Mouse (Mus musculus) Muller cell, postnatal 12 days (primary cell): ENCODE measurements around the gene Zc3h14.

ENCODE experiments used
- DNase-seq: peaks from one replicate; pipeline ENCODE4 v3.0.0-alpha.2; 2015; ENCODE audit errors: inconsistent ontology term

Gene Zc3h14

DNA sequence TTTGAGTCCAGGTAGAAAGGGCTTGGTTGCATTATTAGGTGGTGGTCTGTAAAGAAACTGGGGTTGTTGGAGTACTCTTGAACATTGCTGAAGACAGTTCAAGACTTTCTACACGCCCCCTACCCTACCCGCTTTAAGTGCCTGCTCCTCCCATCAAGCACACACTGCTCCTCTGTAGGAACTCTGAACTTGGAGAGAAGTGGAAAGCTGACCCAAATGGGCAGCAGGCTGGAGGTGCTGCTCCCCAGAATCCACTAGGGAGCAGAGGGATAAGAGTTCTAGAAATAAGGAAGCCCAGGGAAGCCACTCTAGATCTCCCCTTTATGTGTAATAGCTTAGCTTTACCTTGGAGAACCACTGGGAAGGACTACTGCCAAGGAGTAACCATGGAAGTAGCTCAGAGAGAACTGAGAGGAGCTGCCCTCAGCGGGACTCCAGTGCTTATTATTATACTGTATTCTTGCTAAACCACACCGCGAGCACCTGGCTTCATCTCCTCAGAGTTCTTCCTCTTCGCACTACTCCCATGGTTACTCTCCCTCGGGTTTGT lies 8.9 kb upstream of the Zc3h14 start:
- DNase-seq: peak; percentile 33

DNA sequence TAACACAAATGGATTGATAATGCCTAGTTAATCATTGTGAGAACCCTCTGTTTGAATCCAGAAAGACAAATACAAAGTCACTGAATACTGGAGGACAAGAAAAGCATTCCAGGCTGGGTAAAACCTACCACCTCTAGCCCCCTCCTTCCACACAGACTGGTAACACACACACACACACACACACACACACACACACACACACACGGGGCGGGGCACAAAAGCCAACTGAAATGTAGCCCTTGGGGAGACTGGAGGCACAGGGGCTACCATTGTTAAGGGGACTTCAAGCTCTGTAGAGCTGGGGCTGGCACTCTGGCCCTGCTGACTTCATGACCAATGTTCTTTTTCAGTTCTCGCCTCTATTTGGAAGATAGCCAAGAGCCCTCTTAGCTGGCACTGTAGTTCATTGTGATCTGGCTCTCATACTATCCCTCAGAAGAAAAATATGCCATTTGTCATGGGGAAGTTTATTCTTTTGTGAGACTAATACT lies 5.7 kb upstream of the Zc3h14 start:
- peak; percentile 82 for DNase-seq

DNA sequence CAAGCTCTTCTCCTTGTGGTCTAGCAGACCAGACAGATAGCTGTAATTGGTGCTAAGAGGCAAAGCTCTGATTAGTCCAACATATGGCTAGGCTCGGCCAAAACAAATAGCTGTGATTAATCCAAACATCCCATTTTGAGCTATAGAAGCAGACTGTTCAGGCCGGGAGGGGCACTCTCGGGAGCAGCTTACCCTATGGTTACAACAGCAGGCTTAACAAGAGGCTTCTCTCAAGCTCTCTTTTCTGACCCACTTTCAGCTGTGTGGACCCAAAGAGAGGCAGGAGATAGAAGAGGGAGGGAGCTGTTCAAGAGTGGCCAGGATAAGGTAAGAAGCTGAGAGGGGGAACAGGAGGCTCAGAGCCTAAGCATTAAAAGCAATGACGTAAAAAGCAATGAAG lies 1.1 kb upstream of the Zc3h14 start:
- no peak for DNase-seq

DNA sequence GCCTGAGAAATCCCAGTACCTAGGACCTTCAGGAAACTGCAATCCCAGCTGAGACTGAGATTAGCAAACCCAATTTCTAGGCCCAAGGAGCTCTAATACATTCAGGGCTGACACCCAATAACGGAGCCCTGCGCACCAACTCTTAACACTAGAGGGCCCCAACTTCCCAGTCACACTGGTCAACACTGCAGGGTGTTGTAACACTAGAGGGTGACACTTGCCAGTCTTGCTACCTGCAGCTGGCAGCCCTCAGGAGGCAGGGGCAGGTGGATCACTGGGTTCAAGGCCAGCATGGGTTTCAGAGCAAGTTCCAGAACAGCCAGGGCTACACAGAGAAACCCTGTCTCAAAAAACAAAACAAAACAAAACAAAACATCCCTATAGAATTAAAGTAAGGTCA lies 633 bp upstream of the Zc3h14 start:
- DNase-seq: peak; percentile 37

DNA sequence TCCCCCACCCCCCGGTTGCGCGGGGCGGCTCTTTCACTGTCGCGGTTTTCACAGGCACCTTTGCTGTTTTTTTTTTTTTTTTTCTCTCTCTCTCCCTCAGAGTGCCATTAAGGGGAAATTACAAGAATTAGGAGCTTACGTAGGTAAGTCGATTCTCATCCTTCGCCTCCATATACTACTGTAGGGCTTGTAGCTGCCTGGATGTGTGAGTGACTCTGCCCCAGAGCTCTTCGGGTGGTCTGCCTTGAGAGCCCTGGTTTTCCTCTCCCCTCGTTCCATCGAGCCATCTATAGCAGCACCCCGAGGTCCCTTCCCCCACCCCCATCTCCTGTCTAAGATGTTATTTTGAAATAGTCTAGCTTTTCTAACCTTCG lies 603 bp downstream of the Zc3h14 start:
- DNase-seq: no peak

DNA sequence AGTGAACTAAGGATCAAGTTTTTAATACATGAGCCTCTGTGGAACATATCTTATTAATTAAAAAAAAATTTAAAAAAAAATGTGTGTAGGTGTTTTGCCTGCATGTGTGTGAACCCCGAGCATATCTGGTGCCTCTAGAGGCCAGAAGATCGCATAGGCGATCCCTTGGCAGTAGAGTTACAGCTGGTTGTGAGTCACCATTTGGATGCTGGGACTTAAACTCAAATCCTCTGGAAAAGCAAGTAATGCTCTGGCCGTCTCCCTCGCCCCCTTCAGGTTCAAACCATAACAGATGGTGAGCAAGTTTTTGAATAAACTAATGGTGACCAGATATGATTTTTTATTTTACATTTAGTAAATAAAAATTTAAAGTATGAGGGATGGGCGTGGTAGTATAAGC lies 10.9 kb downstream of the Zc3h14 start:
- DNase-seq: no peak

DNA sequence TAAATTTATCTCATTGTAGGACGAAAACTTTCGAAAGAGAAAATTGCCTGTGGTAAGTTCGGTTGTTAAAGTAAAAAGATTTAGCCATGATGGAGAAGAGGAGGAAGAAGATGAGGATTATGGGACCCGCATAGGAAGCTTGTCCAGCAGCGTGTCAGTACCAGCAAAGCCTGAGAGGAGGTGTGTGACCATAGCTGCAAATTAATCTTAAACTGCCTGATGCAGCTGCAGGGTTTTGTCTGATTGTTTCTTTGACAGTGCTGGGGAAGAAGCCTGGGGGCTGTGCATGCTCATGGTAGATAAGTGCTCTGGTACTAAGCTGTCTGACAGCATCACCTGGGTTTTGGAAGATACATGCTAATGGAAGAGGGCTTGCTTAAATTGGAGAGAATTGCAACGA lies 12.9 kb downstream of the Zc3h14 start:
- DNase-seq: no peak

DNA sequence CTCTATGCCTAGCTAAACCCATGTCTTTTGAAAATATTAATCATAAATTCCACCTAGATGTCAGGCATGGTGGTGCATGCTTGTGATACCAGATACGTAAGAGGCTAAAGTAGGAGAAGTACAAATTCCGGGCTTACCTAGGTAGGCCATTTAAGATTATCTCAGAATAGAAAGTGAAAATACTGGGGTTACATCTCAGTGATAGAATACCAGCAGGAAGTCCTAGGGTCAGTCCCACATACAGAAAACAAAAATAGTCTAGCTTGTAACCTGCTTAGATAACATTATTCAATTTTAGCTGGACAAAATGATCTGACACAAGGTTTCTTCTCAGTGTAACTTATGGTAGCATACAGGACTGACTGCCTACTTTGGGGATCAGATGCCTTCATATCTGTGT lies 19.5 kb downstream of the Zc3h14 start:
- DNase-seq: no peak

DNA sequence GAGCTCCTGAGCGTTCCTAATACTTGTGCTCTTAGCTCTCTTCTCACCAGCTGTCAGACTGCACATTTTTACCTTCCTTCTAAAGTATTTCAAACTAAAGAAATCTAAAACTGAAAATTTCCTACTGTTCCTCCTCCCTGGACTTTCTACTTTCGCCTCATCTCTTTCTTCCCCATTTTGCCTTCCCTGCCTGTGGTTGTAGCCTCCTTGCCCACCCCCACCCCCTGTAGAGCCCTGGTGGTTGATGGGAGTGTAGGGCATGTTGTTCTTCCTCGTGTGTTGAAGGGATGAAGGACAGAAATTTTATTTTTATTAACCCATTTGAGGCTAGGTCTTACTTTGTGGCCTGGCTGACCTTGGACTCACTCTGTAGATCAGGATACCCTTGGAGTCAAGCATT lies 30.7 kb downstream of the Zc3h14 start:
- no peak for DNase-seq

DNA sequence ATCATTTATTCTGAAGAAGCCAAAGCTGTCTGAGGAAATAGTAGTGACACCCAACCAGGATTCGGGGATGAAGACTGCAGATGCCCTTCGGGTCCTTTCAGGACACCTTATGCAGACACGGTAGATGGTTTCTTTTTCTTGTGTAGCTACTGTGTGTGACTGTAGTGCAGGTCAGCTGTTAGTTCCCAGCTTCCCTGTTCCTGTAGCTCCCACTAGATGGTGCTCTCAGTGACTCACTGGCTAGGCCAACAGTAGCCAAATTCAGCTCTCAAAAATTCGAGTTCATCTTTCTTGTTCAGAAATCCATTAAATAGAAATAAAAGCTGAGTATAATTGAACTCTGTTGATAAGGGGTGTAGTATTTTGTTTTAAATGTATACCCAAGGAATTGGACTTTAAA lies 32.4 kb downstream of the Zc3h14 start:
- no peak for DNase-seq

DNA sequence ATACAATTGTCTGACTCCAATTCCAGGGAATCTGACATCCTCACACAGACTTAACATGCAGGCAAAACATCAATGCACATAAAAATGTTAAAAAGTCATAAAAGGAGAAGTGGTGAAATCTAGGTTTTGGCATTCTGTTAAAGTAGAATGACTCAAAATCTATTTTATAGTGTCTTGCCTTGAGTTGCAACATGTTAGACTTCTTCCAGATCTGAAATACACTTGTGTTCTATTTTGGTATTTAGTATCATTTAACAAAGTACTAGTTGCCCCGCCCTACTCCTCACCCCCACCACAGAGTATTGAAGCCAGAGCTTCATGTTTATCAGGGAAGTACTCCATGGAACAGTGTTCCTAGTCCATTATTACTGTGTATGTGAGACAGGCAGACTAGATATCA lies 37.5 kb downstream of the Zc3h14 start:
- DNase-seq: no peak

DNA sequence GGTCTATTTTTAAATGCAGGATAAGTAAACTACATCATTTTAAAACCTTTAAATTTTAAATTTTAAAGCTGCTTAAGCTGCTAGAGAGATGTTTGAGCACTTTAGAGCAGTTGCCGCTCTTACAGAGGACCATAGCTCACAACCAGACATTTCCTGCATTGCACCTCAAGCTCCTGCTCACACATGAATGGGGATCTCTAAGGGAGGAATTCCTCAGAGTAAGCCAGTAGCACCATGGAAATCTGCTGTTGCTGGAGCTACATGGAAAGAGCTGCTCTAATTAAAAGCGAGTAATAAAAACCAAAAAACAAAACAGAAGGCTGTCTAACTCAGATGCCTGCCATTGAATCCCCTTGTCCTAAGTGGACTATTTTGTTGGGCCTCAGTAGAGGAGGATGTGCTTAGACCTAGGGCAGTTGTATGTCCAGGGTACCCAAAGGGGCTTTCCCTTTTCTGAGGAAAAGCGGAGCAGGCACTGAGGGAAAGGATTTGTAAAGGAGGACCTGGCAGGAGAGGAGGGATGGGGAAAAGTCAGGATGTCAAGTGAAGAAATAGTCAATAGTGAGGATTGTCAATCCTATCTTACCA lies 49.1 kb downstream of the Zc3h14 start:
- no peak for DNase-seq

DNA sequence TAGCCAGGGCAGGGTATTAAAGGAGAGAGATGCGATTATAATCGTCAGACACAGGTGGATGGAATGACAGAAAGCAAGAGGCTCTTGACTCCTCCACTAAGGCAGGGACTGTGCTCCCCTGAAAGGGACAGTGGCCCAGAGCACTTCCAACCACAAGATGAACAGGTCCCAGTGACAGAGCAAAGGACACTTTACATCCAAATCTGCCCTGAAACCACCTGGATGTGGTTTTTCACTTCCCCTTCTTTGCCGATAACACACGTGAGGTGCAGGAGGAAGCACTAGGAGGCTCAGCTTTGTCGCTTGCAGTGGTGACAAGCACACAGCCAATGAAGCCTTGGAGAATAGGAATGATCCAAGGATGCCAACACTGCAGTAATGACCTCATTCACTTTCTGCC lies 53.6 kb downstream of the Zc3h14 start:
- no peak for DNase-seq

DNA sequence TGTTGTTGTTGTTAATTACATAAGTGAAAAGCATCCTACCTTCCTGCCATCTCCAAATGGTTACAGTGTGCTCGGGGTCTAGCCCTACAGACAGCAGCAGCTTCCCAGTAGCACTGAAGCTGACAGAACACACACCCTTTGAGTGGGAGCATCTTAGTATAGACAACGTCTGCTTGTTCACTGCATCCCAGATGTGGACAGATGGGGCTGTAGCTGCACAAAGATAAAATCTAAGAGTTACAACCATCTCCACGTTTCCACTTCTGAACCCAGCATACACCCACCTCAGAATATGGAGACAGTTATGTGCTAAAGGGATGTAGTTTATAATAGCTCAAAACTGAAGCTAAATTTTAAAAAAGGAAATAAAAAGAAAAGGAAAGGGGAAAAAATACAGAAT lies 55.5 kb downstream of the Zc3h14 start:
- no peak for DNase-seq

DNA sequence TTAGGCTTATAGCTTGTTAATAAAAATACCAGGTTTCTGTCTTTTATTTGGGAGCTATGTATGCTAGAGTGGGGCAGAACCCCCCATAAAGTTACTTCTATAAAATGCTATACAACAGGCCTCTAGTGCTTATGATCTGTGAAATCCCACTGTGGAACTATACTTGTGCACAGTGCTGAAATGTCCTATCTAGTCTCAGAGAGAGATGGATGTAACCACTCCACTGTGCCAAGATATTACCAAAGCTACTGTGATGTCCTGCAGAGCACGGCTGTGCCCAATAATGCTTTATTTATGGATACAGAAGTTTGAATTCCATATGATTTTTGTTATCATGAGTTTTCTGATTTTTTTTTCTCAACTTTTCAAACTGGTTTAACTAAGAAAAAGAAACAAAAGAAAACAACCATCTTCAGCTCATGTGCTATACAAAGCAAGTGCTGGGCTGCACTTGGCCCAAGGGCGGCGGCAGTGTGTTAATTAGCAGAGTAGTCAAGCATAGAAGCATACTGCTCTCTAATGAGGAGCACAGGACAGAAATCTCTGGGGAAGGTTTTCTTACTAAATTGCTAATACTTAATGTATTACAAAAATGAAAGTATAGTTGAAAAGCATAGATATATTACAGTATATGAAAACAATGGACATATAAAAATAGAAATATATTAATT lies 57.4 kb downstream of the Zc3h14 start:
- DNase-seq: no peak

DNA sequence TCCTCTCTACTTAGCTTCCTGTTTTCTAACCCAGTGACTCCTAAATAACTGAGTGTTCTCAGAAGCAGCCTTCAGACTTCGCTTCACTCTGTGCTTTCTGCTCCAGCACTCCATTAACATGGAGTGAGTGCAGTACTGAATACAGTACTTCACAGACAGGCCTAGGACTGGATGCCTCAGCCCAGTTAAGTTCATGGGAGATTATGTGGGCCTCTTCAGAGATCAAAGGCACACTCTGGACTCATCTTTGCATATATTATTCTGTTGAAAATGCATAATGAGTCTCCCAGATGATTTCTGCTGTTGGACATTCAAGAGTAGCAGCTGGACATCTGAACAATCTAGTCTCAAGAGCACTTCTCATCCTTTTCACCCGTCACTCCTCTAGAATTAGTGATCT lies 74.0 kb downstream of the Zc3h14 start:
- no peak for DNase-seq

DNA sequence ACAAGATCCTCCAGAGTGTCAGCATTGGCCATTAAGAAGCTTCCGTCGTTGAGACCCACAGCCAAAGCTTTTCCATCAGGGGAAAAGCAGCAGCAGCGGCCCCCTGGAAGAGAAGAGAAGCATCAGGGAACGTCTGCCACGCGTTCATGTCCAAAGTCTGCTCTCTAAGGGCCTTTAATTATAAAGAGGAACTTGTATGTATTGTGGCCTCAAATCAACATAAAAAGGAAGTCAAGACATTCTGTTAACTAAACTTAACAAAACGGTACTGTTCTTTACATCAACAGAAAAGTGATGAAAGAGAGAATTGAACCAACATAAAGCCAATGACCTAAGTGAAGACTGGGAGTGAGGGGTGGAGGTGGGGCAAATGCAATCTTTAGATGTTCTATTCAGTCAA lies 84.4 kb downstream of the Zc3h14 start:
- no peak for DNase-seq

DNA sequence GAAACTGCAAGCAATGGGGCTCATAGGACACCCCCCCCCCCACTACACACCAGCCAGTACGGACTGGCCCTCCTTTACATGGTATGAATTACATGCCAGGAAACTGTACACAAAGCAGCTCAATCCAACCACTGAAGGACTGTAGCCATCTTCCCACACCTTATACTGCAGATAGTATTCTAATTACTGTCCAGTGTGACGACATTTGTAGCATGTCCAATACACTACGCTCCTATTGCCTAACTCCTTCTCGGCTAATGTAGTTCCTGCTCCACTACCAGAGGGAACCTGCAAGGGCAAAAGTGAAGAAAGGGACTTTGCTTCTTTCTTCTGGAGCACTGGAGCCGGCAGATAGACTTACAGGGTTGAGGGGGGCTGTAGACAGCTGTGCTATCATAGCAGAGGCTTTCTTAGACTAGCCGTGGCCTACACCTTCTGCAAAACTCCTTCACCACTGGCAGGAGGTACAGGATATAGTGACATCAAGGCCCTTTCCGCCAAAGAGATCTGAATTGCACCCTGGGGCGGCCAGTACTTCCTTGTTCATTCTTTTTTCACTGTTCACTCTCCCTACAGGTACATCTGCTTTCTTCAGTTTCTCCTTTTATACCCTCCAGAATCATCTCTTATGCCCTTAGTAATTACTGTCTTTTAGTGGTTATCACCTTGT lies 86.3 kb downstream of the Zc3h14 start:
- DNase-seq: no peak

DNA sequence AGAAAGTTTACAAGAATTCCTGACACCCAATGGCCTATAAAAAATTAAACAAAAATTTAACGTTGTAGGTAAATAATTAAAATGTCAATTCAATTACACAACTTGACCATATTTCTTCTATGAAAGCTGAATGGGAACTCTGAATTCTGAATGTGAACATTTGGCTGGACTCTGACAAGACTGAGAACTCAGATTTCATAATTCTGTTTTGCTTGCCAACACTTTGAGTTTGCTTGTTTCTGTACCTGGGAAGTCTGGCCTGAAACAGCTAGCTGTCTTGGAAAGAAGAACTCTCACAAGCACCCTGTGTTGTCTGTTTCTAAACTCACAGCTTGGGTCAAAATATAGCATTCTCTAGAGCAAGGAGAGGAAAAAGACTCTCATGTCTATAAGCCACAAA lies 87.1 kb downstream of the Zc3h14 start:
- DNase-seq: no peak

DNA sequence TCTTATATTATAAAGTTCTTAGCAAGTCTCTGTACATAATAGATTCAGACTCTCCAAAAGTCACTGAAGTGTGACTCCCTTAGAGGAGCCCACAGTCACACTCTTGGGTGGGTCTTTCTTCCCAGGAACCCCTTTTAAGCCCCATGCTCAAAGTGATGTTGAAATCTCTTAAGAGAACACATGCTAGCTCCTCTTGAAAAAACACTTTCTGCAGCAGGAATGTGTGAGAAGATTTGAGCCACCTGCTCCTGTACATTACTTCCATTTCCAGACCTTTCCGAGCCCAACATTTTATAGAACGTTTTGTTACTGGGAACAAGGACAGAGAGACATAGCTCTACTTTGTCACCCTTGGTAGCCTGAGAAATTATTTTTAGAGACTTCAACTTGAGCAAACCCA lies 88.1 kb downstream of the Zc3h14 start:
- no peak for DNase-seq

DNA sequence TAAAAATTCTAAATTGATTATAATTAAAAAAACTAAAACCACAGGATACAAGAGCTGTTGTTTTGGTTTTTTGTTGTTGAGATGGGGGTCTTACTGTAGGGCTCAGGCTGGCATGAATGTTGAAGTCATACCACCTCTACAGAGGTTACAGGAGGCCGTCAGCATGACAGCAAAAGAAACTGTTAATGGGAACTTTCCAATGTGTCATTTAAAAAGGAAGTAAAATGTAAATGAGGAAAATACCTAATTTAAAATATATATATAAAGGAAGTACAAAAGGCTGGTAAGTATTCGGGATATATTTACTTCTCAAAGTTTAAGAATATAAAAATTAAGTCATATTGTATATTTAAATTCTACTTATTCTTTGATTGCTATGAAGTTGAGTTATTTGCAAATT lies 88.7 kb downstream of the Zc3h14 start:
- no peak for DNase-seq
